11 mouse cellular contexts compared by ENCODE assay signal in the genomic region with DNA sequence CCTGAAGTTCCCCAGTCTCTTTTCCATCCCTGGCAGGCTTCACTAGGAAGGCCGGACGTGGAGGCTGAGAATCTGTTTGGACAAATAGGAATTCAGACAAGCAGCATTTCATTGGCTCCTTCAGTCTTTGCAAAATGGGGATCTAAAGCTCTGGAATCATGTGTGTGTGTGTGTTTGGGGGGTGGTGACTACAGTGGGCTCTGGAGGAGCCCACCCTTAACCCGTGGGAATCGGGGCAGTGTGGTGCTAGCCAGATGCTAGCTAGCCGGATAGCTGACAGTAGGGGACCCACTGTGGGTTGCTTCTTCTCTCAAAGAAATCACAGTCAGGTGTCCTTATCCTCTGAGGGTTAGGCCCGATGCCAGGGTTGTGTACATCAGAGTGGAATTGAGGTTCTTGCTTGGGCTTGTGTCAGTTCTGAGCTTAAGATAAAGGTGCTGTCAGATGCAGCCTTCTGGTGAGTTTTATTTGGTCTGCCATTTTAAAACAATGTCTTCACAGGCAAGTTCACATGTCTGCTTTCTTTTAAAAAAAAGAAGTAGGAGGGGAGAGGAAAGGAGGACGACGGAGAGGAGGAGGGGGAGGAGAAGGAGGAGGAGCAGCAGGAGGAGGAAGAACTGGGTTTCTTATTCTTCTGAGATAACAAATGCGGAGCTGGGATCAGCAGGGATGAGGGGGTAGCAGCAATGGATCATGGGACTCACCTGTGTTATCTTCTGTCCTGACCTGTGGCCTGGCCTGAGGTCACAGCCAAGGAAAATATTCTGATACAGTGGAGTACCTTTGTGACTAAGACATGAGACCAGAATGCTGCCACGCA.
DNase-seq lines count a peak whose midpoint lies in the region; ATAC-seq and TF ChIP-seq lines count a peak whose summit lies in the region.
"Had no signal": no experiment of that assay in that cellular context is flagged by ENCODE, and none has a peak within 500 bp of the region (broad histone marks: within the 10 kb centered on the region; RNA-seq: fewer than 3 reads in every experiment).

No protein-coding gene starts in this region.

- peak overlapping the region; percentile 22; the same call in 1 of the 2 replicates for H3K9ac ChIP-seq in midbrain, embryonic 15.5 days
- no peak overlapping the region for H3K9ac ChIP-seq in liver, embryonic 12.5 days

- peak overlapping the region; percentile 92 for H3K27ac ChIP-seq in hindbrain, embryonic 10.5 days
- peak overlapping the region; percentile 95 for H3K27ac ChIP-seq in midbrain, embryonic 15.5 days
- H3K27ac ChIP-seq in liver, embryonic 12.5 days = no peak overlapping the region

- peaks cover 52% of the 10 kb centered on the region for H3K4me1 ChIP-seq in hindbrain, embryonic 10.5 days (replicated peaks)
- H3K4me1 ChIP-seq in midbrain, embryonic 15.5 days = peaks cover 50% of the 10 kb centered on the region
- no peaks in the 10 kb centered on the region for H3K4me1 ChIP-seq in liver, embryonic 12.5 days

- ATAC-seq in frontal cortex, adult (ENCODE audit: low TSS enrichment) = peak; percentile 9
- ATAC-seq in midbrain, embryonic 15.5 days (replicated peaks) = peak; percentile 6
- ATAC-seq in liver, embryonic 12.5 days = no peak

- peaks cover 6% of the 10 kb centered on the region for H3K27me3 ChIP-seq in hindbrain, embryonic 10.5 days (ENCODE audit: insufficient read depth, poor library complexity, severe bottlenecking)
- no peaks in the 10 kb centered on the region for H3K27me3 ChIP-seq in midbrain, embryonic 15.5 days (replicated peaks)
- no peaks in the 10 kb centered on the region for H3K27me3 ChIP-seq in liver, embryonic 12.5 days (replicated peaks)

- peak overlapping the region; percentile 15; the same call in 1 of the 2 replicates for H3K4me2 ChIP-seq in midbrain, embryonic 15.5 days
- no peak overlapping the region for H3K4me2 ChIP-seq in liver, embryonic 12.5 days

- WGBS in hindbrain, embryonic 10.5 days = 49% methylated on average over 10 of the region's 10 CpGs
- 10% methylated on average over 10 of the region's 10 CpGs for WGBS in midbrain, embryonic 15.5 days
- 57% methylated on average over 10 of the region's 10 CpGs for WGBS in liver, embryonic 12.5 days (ENCODE audit: insufficient replicate concordance)

- H3K4me3 ChIP-seq in hindbrain, embryonic 10.5 days = peak overlapping the region; percentile 26; the same call in 1 of the 2 replicates
- no peak overlapping the region for H3K4me3 ChIP-seq in midbrain, embryonic 15.5 days
- no peak overlapping the region for H3K4me3 ChIP-seq in liver, embryonic 12.5 days

- no peaks in the 10 kb centered on the region for H3K9me3 ChIP-seq in hindbrain, embryonic 10.5 days
- H3K9me3 ChIP-seq in midbrain, embryonic 15.5 days = no peaks in the 10 kb centered on the region
- H3K9me3 ChIP-seq in liver, embryonic 12.5 days (replicated peaks) = no peaks in the 10 kb centered on the region

- no peak for TF ChIP-seq POLR2A in brain, embryonic 14.5 days (IDR thresholded peaks at IDR 0.05; ENCODE audit: borderline replicate concordance, extremely low read depth, insufficient read depth, insufficient read length, poor library complexity, severe bottlenecking)

- no peak for DNase-seq in frontal cortex, postnatal 14 days (ENCODE audit: low spot score in 2 of 2)
- DNase-seq in brain, embryonic 14.5 days (ENCODE audit: low read depth) = peak; percentile 84
- no peak for DNase-seq in hindbrain, embryonic 10.5 days (ENCODE audit: low spot score)
- no peak for DNase-seq in ovary, postnatal 10 days (ENCODE audit: low spot score)
- DNase-seq in right cerebral cortex, postnatal 14 days = no peak
- DNase-seq: heart, postnatal 14 days; liver had no signal

- H3K36me3 ChIP-seq in hindbrain, embryonic 10.5 days = no peaks in the 10 kb centered on the region
- no peaks in the 10 kb centered on the region for H3K36me3 ChIP-seq in midbrain, embryonic 15.5 days (replicated peaks)
- no peaks in the 10 kb centered on the region for H3K36me3 ChIP-seq in liver, embryonic 12.5 days
- H3K36me3 ChIP-seq: G1E had no signal

- no peak for TF ChIP-seq CTCF in brain, embryonic 14.5 days (IDR thresholded peaks at IDR 0.05; ENCODE audit: borderline replicate concordance, extremely low read depth, insufficient read depth, insufficient read length)
